Mouse (Mus musculus) forebrain, embryonic 12.5 days (tissue): ENCODE measurements around the gene Bicral. TPM values are rescaled to one million over a fixed set of nuclear protein-coding genes. Genes with fewer than 3 reads are reported as not detected.
"Not testable (repeated sequence)": the region's sequence is repeated elsewhere in the genome, so short reads cannot be mapped to it uniquely, and the experiment has no call there.

Source experiments
- ATAC-seq: fragments of 200-750 bp; cut with Nextera tagmentation; 2 replicates; pipeline ENCODE4 v1.8.0; 2017; ENCODE audit warnings: moderate TSS enrichment; ENCODE audit not compliant: low FRiP score
- H3K27ac ChIP-seq: fragments of 300-500 bp; sonication (generic); 2 replicates; pipeline ENCODE4 v1.5.1; 2016; ENCODE audit warnings: mild to moderate bottlenecking
- H3K27me3 ChIP-seq: fragments of 300-500 bp; sonication (generic); 2 replicates; pipeline ENCODE4 v1.6.1; 2016; ENCODE audit warnings: mild to moderate bottlenecking
- H3K36me3 ChIP-seq: fragments of 300-500 bp; sonication (generic); replicated peaks from 2 replicates; pipeline ENCODE4 v1.6.1; 2016; ENCODE audit warnings: mild to moderate bottlenecking
- H3K4me1 ChIP-seq: fragments of 300-500 bp; sonication (generic); 2 replicates; pipeline ENCODE4 v1.6.1; 2016
- H3K4me2 ChIP-seq: fragments of 300-500 bp; sonication (generic); 2 replicates; pipeline ENCODE4 v1.6.1; 2016; ENCODE audit warnings: mild to moderate bottlenecking, moderate library complexity
- H3K4me3 ChIP-seq: fragments of 300-500 bp; sonication (generic); replicated peaks from 2 replicates; pipeline ENCODE4 v1.5.1; 2016; ENCODE audit warnings: mild to moderate bottlenecking
- H3K9ac ChIP-seq: fragments of 300-500 bp; sonication (generic); 2 replicates; pipeline ENCODE4 v1.6.1; 2016; ENCODE audit warnings: mild to moderate bottlenecking
- H3K9me3 ChIP-seq: fragments of 300-500 bp; sonication (generic); 2 replicates; pipeline ENCODE4 v1.6.1; 2016
- WGBS: fragments of 180-500 bp; shearing (Covaris S2); methylation state at CpG from one replicate; pipeline ENCODE4 v1.1.7; 2016; 5-methylcytosine and 5-hydroxymethylcytosine counted together
- polyA plus RNA-seq: library from polyadenylated mRNA; unstranded; fragments of >200 nt; fragmentation: Nextera tagmentation; extraction: Ambion mirVana; gene quantifications from 2 replicates; pipeline ENCODE4 v1.2.1, GENCODE M21; 2016

Bicral gene
- polyA plus RNA-seq, 1 experiment from 2014 or later = 7.1 TPM

DNA sequence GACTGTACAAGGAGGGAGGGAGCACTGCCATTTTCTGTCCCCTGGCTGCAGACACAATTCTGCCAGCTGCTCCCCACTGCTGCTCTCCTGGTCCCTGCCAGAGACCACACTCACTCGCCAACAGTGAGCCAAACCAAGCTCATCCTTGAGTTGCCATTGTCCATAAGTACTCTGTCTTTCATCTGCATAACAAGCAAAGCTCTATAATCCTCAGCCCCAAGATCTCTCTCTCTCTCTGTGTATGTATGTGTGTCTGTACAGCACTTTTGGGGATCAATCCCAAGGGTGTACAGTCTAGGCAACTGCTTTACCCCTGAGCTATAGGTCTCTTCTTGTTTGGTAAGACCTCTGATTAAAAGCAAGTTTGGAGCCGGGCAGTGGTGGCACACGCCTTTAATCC lies 47.6 kb downstream of the Bicral start:
- Histone ChIP-seq H3K36me3 (peaks cover 57% of the 10 kb centered on the region), H3K9me3 (no peaks in the 10 kb centered on the region), H3K4me2 (no peak overlapping the region), H3K27me3 (no peaks in the 10 kb centered on the region), H3K9ac (no peak overlapping the region), H3K27ac (no peak overlapping the region), H3K4me3 (no peak overlapping the region), H3K4me1 (no peaks in the 10 kb centered on the region; the same call in 1 of the 2 replicates)
- 83% methylated on average over 3 of the region's 3 CpGs for WGBS
- no peak for ATAC-seq

DNA sequence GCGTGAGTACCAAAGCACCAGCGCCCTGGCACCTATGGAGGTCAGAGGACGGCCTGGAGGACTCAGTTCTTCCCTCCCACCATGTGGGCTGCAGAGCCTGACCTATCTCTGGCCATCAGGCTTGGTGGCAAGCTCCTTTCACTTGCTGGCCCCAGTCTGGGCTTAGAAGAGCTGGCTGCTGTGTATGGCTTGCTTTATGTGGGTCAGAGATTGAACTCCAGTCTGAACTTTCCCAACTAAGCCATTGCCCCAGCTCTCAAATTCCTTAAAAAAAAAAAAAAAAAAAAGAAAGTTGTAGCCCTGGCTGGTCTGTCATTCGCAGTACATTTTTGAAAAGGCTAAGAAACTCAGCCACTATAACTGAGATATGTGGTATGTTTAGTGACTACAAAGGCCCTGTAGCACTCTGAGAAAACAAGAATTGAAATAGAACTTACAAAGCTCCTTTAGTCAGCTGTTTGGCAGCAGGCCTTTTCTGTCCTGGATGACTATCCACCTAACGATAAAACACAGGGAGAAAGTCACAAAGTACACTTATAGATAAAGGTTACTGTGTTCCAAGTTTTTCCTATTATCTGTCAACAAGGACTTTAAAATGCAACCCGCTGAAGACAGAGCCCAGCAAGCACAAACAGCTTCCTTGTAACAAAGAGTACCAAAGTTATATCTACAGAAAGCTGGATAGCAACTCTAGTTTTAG lies 49.0 kb downstream of the Bicral start:
- H3K9me3 ChIP-seq = no peaks in the 10 kb centered on the region
- no peak for ATAC-seq
- no peak overlapping the region for H3K4me2 ChIP-seq
- WGBS = 86% methylated on average over 6 of the region's 6 CpGs
- H3K9ac ChIP-seq = no peak overlapping the region
- no peaks in the 10 kb centered on the region for H3K4me1 ChIP-seq
- H3K36me3 ChIP-seq = peaks cover 64% of the 10 kb centered on the region
- H3K27ac ChIP-seq = no peak overlapping the region
- no peak overlapping the region for H3K4me3 ChIP-seq
- no peaks in the 10 kb centered on the region for H3K27me3 ChIP-seq

DNA sequence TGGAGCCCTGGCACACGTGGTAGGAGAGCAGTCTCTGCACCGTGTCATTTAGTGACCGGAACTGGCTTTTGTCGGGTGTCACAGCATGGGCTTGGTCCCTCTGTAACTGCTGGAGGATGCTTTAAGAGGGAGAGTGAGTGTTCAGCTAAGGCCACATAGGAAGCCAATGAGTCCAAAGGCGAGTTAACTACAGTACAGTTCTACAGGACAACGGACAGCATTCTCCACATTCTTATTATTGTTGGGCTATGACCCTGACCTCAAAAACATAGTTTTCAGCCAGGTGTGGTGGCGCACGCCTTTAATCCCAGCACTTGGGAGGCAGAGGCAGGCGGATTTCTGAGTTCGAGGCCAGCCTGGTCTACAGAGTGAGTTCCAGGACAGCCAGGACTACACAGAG lies 49.9 kb downstream of the Bicral start:
- no peaks in the 10 kb centered on the region for H3K9me3 ChIP-seq
- H3K36me3 ChIP-seq = peaks cover 59% of the 10 kb centered on the region
- no peak overlapping the region for H3K4me3 ChIP-seq
- no peaks in the 10 kb centered on the region for H3K4me1 ChIP-seq
- no peaks in the 10 kb centered on the region for H3K27me3 ChIP-seq
- H3K9ac ChIP-seq = no peak overlapping the region
- 88% methylated on average over 10 of the region's 10 CpGs for WGBS
- no peak overlapping the region for H3K4me2 ChIP-seq
- ATAC-seq = no peak
- no peak overlapping the region for H3K27ac ChIP-seq

DNA sequence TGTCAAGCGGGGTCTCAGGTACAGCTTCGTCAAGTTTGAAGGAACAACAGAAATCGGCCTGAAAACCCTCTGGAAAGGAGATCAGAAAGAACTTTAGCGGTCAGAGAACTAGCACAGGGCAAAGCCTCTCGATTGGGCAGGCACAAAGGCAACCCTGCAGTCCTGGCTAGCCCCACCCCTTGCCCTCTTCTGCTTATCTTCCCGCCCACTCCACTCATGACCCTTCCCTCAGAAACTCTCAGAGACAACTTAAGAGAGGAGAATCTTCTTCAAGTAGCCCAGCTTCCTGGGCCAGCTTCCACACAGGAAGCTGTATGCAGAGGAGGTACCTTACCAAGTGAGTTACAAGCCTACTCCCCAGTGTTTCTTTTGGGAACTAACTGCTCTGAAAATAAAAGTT lies 56.5 kb downstream of the Bicral start:
- Histone ChIP-seq H3K27me3 (no peaks in the 10 kb centered on the region), H3K9ac (no peak overlapping the region), H3K4me1 (no peaks in the 10 kb centered on the region; the same call in 1 of the 2 replicates), H3K27ac (no peak overlapping the region), H3K9me3 (no peaks in the 10 kb centered on the region), H3K4me3 (no peak overlapping the region), H3K4me2 (no peak overlapping the region), H3K36me3 (peaks cover 57% of the 10 kb centered on the region)
- WGBS = 88% methylated on average over 6 of the region's 6 CpGs
- ATAC-seq = no peak

DNA sequence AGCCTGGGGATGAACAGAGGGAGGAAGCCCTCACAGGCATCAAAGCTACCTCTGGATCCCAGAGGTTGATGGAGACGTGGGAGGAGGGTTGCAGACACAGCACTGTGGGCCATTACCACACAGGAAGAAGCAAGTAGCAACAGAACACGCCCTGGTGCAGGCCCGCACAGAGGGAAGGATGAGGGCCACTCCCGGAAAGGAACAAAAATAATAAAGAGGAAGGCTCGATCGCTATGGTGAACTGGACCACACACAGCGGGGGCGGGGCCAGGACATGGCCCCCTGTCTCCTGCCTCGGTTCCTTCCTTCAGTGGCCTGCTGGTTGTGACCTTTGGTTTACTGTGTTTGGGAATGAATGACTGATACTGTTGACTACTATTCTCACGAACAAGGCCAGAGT lies 58.6 kb downstream of the Bicral start:
- no peak overlapping the region for H3K4me2 ChIP-seq
- H3K9me3 ChIP-seq = no peaks in the 10 kb centered on the region
- no peak overlapping the region for H3K4me3 ChIP-seq
- WGBS = 85% methylated on average over 10 of the region's 10 CpGs
- H3K27me3 ChIP-seq = no peaks in the 10 kb centered on the region
- no peaks in the 10 kb centered on the region; the same call in 1 of the 2 replicates for H3K4me1 ChIP-seq
- H3K27ac ChIP-seq = no peak overlapping the region
- H3K36me3 ChIP-seq = peaks cover 39% of the 10 kb centered on the region
- ATAC-seq = no peak
- H3K9ac ChIP-seq = no peak overlapping the region

DNA sequence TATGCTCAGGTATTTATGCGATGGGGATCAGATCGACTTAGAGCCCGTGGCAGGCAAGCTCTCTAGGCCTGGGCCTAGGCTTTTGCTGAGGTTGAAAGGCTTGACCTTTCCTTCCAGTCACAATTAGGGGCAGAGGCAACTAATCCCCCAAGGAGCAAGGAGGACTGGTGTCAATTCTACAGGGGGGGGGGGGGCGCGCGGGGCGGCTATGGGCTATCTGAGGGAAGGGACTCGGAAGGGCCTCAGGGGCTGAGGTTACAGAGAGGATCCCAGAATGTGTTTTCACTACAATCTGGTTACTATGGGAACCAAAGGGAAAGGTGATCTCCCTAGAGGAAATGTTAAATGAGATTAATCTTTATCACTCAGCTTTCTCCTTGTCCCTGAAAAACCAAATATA lies 60.9 kb downstream of the Bicral start:
- no peaks in the 10 kb centered on the region for H3K27me3 ChIP-seq
- WGBS = 30% methylated on average over 8 of the region's 8 CpGs
- no peak for ATAC-seq
- peaks cover 39% of the 10 kb centered on the region for H3K36me3 ChIP-seq
- H3K4me1 ChIP-seq = no peaks in the 10 kb centered on the region; the same call in 1 of the 2 replicates
- no peak overlapping the region for H3K4me3 ChIP-seq
- H3K9ac ChIP-seq = no peak overlapping the region
- no peak overlapping the region for H3K27ac ChIP-seq
- H3K9me3 ChIP-seq = no peaks in the 10 kb centered on the region
- H3K4me2 ChIP-seq = no peak overlapping the region

DNA sequence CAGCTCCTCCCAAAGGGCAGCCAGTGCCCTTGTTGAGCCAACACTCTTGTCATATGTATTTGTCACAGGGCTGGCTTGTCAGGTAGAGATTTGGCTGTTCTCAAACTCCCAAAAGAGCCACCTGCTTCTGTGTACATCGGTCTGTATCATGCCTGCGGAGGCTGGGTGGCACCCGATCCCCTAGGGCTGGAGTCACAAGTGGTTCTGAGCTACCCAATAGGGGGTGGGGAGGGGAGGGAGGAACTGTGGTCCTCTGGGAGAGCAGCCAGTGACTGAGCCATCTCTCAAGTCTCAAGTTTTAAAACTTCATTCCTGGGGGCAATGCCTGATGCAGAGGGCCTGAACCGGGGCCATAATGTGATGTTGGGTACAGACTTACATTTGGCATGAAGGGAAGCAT lies 61.5 kb downstream of the Bicral start:
- no peaks in the 10 kb centered on the region for H3K9me3 ChIP-seq
- H3K36me3 ChIP-seq = peaks cover 33% of the 10 kb centered on the region
- H3K4me3 ChIP-seq = no peak overlapping the region
- no peaks in the 10 kb centered on the region; the same call in 1 of the 2 replicates for H3K4me1 ChIP-seq
- H3K27me3 ChIP-seq = no peaks in the 10 kb centered on the region
- no peak overlapping the region for H3K4me2 ChIP-seq
- ATAC-seq = no peak
- no peak overlapping the region for H3K27ac ChIP-seq
- H3K9ac ChIP-seq = no peak overlapping the region
- WGBS = 87% methylated on average over 4 of the region's 4 CpGs

DNA sequence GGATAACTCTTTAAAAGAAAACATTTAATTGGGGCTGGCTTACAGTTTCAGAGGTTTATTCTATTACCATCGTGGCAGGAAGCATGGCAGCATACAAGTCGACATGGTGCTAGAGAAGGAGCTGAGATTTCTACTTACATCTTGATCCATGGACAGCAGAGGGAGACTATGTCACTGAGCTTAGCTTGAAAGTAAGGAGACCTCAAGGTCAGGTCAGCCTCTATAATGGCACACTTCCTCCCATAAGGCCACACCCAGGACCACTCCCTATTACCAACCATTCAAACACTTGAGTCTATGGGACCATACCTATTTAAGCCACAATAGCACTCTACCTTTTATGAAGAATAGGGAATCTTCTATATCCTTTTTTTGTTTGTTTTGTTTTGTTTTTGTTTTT lies 65.3 kb downstream of the Bicral start:
- Histone ChIP-seq H3K9ac (no peak overlapping the region), H3K4me1 (no peaks in the 10 kb centered on the region; the same call in 1 of the 2 replicates), H3K27me3 (no peaks in the 10 kb centered on the region), H3K4me3 (no peak overlapping the region), H3K27ac (no peak overlapping the region), H3K36me3 (no peaks in the 10 kb centered on the region), H3K9me3 (no peaks in the 10 kb centered on the region), H3K4me2 (no peak overlapping the region)
- no peak for ATAC-seq
- 92% methylated on average over 2 of the region's 2 CpGs for WGBS

DNA sequence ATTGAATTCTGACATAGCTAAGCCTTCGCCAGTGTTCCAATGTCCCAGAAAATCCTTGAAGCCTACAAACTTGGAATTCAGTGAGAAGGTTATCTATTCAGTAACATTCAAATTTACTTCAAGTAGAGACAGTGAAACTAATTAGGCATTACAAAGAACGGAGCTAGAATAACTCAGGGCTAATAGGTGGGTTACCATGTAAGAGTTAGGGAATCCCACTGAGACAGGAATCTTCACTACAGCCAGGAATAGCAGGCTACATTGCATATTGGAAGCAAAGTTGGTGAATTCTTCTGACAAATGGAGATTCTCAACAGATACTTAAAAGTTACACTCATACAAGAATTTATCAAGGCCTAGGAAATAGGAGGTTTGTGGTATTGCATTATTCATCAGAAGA lies 70.3 kb downstream of the Bicral start:
- not testable (repeated sequence) for H3K27ac ChIP-seq, H3K4me2 ChIP-seq, ATAC-seq, H3K4me1 ChIP-seq, H3K4me3 ChIP-seq, H3K27me3 ChIP-seq, H3K9me3 ChIP-seq, H3K9ac ChIP-seq, H3K36me3 ChIP-seq
- WGBS = 64% methylated on average over 2 of the region's 2 CpGs

DNA sequence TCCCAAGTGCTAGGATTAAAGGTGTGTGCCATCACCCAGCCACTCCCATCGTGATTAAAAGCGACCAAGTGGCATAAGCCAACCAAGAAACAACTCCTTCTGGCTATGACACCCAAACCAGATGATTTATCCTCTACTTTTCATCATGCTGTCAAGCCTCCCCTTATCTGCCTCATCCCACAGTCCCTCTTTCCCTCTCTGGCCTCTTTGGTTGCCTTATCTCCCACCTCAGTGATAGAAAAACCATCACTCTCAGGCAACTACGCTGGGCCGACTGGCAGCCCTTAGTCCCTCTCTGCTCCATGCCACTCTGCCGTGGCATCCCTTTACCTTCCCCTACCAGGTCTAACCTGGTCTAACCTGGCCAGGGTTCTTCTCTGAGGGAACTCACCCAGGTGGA lies 71.3 kb downstream of the Bicral start:
- WGBS = 94% methylated on average over 5 of the region's 5 CpGs
- ATAC-seq = no peak
- no peak overlapping the region for H3K4me3 ChIP-seq

DNA sequence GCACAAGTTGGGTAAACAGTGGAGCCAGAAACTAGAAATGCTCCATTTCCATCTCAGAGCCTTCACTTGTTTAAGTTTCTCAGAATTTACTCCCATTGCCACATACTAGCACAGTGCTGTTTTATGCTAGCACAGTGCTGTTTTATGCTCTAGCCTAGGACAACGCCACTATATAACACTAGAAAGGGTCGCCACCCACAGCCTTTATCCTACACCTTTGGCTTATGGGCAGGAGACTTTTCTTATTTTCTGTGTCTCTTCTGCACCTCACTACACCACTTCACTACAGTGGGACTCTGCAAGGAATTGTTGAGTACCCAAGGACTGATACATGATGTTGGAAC lies 75.1 kb downstream of the Bicral start:
- peaks cover 26% of the 10 kb centered on the region for H3K36me3 ChIP-seq
- no peak; the same call in 1 of the 2 replicates for ATAC-seq
- H3K9ac ChIP-seq = no peak overlapping the region
- H3K4me3 ChIP-seq = peak overlapping the region; percentile 73
- no peaks in the 10 kb centered on the region for H3K27me3 ChIP-seq
- H3K27ac ChIP-seq = peak overlapping the region; percentile 85
- WGBS = 76% methylated on average over 2 of the region's 2 CpGs
- peaks cover 8% of the 10 kb centered on the region for H3K4me1 ChIP-seq
- H3K9me3 ChIP-seq = no peaks in the 10 kb centered on the region
- peak overlapping the region; percentile 73 for H3K4me2 ChIP-seq

More for the DNA sequence above, 71.3 kb downstream of the Bicral start:
- Histone ChIP-seq H3K27ac (no peak overlapping the region), H3K27me3 (no peaks in the 10 kb centered on the region), H3K4me2 (no peak overlapping the region), H3K36me3 (no peaks in the 10 kb centered on the region), H3K9ac (no peak overlapping the region), H3K4me1 (no peaks in the 10 kb centered on the region), H3K9me3 (no peaks in the 10 kb centered on the region)

DNA sequence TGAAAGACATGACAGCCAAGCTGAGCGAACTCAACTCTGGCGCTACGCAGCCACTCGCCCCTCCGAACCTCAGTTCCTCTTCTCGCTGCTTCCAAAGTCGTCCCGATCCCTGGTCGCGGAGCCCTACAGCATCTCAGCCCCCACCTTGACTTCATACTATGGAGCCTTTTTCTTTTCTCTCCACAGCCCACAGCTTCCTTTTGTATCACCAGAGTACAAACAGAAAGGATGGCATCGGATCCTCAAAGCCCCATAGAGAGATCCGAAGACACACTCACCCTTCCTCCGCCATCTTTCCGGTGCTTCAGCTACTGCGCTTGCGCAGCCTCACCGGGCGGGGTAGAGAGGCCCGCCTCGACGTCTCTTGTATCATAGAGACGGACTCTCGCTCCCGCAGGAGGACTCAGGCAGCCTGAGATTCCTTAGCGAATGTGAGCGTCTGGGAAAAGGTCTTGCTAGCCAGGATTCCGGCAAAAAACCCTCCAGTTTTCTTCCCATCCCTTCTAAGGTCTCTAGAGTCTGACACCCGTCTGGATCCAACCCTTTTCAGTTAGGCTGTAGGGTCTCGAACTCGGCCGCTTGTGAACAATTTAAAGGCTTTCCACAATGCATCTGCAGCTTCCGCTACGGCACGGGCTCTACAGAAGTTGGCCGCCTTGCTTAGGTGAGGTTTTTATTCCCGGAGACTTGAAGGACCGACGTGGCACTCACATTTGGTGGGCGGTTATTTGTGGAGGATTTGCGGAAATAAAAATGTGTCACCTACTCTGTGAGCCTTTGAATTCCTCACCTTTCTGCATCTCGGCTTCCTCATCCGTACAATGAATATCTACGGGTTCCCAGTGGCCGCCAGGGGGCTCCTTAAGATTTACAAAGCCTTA lies 75.7 kb downstream of the Bicral start, which contains the start of gene Rpl7l1:
Gene Rpl7l1 (minus strand): TSS at position 332 of the 881 bp plus-strand sequence.
- Histone ChIP-seq H3K36me3 (peaks cover 32% of the 10 kb centered on the region), H3K9ac (peak within 1 kb of the TSS; percentile 85), H3K4me1 (peaks cover 8% of the 10 kb centered on the region), H3K9me3 (no peaks in the 10 kb centered on the region), H3K27me3 (no peaks in the 10 kb centered on the region), H3K4me3 (peak within 1 kb of the TSS; percentile 73), H3K4me2 (peak within 1 kb of the TSS; percentile 73), H3K27ac (peak within 1 kb of the TSS; percentile 85)
- WGBS = 1% methylated on average over 44 of the region's 44 CpGs
- peak; percentile 96 for ATAC-seq
